Mouse (Mus musculus) heart, postnatal 14 days (tissue): ENCODE measurements around the gene Apol7a. TPM values are rescaled to one million over a fixed set of nuclear protein-coding genes. Genes with fewer than 3 reads are reported as not detected.

ENCODE experiments used
- DNase-seq, 2 experiments: peaks; one replicate each; pipeline ENCODE4 v3.0.0; 2021 to 2022
- intact Hi-C: fragments of 180-260 bp; cut with DNase I; formaldehyde crosslinking; loops from one replicate; pipeline ENCODE4 v1.15.1; 2025
- total RNA-seq, 2 experiments: library from RNA; stranded (reverse); gene quantifications; 2 replicates each; pipeline ENCODE4 v1.2.3; 2021

Gene Apol7a
- total RNA-seq, 2 experiments from 2014 or later = 0.17 TPM; not detected in 1

GRCm38 (mm10) chr15:77354496-77354847 lies 44.4 kb downstream of the Apol7a start:
- intact Hi-C loops = no loop called here
- DNase-seq = no peak

GRCm38 (mm10) chr15:77353764-77354163 lies 45.1 kb downstream of the Apol7a start:
- DNase-seq = no peak
- intact Hi-C loops = no loop called here

GRCm38 (mm10) chr15:77352863-77353262 lies 46.0 kb downstream of the Apol7a start:
- intact Hi-C loops = no loop called here

GRCm38 (mm10) chr15:77350117-77350516 lies 48.8 kb downstream of the Apol7a start:
- intact Hi-C loops = no loop called here
- DNase-seq = no peak

More at GRCm38 (mm10) chr15:77352863-77353262, 46.0 kb downstream of the Apol7a start:
- no peak for DNase-seq

DNA sequence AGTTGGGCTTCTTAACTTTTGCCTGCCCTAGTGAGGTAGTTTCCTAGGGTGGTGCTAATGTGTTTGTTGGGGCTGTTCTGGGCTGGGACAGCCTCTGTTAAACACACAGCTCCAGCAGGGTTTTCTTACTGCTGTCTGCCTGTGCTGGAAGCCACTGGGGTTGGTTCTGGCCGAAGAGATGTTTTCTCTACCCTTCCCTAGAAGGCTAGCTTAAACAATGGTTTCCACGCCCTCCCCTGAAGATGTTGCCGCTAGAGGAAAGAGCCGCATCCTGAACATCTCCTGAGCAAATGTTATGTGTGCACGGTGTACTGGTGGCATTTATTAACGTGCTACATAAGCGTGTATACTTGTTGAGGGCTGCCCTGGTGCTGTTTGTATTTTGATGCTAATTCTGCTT lies 50.8 kb downstream of the Apol7a start:
- intact Hi-C loops = no loop called here
- DNase-seq = no peak

DNA sequence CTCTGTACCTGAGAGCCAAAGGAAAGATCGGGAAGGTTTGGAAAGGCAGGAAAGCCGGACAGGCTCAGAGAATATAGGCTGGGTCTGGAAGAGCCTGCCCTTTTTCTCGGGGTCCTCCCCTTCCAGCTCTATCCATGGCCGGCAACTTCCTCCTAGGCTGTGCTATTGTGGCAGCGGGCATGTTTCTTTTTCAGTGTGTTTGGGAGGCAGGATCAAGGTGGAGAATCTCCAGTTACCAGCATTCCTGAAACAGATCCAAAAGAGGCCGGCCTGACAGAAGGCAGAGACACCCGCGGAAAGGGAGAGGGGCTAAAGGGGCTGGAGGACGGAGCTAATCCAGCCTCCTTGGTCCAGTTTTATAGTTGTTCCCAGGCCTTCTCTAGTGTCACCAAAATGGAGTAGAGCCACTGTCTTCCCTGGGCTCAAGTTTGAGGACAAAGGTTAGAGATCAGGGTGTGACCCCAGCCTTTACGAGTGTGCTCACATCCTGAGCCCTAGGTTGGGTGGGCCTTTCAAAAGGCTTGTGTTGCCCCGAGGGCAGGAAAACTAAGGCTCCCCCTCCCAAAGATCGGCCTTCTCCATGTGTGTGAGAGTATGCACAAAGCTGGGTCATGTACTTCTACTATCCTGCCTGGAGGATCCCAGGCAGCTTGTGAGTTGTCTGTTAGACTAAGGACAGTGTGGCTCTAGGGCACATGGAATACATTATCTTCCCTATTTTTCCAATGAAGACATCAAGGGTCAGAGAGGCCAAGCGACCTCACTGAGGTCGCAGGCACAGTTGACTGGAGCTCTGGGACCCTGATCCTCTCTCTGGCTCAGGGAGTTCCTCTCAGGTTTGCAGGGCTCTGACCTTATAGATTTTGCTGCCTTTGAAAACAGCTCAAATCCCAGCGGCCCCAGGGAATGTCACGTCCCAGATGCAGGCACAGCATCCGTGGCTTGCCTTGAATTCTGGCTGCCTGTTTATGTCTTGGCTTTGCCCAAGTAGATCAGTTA lies 54.5 kb downstream of the Apol7a start:
- DNase-seq = peak in 1 of 2 experiments; percentile 28

DNA sequence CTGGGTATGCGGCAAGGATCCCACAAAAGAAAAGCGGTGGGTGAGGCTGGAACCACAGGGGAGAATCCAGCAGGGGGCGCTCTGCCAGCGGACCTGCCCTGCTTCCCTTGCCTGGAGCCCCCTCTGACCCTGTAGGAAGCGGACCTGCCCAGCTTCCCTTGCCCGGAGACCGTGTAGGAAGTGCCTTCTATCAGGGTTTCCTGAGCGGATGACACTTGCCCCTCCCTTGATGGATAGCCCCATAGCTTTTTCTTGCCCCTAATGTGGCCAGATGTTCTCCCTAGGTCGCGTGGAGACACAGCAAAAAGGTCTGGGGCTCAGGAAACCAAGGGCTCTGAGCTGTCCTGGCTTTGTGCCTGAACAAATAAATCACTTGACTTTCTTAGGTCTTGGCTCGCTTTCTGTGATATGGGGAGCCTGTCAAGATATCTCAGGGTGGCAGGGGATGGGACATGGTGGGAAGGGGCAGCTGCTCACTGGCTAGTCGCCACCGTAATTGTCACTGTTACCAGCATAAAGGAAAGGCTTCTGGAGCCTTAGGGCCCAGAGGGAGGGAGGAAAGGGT lies 55.3 kb downstream of the Apol7a start:
- intact Hi-C loops = loop anchor here (1.0 to 5.0 kb wide), 2 partner anchors 15 to 306 kb away; no protein-coding TSS in a partner anchor

More for the DNA sequence above, 54.5 kb downstream of the Apol7a start:
- intact Hi-C loops = loop anchor here (5.0 kb wide), 1 partner anchor 307 kb away; no protein-coding TSS in a partner anchor

DNA sequence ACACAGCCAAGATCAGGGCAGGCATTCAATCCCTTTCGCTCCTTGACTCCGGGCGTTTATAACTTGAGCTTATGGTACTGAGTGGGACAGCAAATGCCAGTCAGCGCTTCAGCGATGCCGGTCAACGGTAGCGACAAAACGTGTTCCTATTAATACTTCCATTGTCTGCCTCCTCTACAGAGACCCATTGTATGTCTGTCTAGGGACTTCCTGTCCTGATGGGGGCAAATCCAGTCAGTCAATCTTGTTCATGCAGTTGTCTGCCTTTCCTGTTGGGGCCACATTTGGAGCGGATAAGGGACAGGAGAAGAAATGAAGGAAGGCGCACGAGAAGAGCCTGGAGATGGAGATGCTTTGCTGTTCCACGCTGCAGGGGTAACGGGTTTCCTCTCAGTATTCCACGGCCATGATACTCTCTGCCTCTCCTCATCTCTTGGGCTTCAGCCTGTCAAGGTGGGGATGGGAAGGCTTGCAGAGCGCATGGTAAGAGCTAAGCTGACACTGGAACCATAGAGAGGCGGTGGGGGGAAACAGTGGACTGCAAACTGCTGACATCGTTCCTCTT lies 55.9 kb downstream of the Apol7a start:
- intact Hi-C loops = loop anchor here (1.0 to 5.0 kb wide), 2 partner anchors 15 to 306 kb away; no protein-coding TSS in a partner anchor
- DNase-seq = no peak

More for the DNA sequence above, 55.3 kb downstream of the Apol7a start:
- peak; percentile 87 to 90 for DNase-seq

- intact Hi-C loops = loop anchor here (5.0 kb wide), 1 partner anchor 305 kb away; no protein-coding TSS in a partner anchor
- DNase-seq = no peak
Measured at GRCm38 (mm10) chr15:77342005-77342404, 56.9 kb downstream of the Apol7a start.

- intact Hi-C loops = loop anchor here (5.0 kb wide), 1 partner anchor 303 kb away; no protein-coding TSS in a partner anchor
- DNase-seq = no peak
Measured at GRCm38 (mm10) chr15:77340581-77340980, 58.3 kb downstream of the Apol7a start.

- intact Hi-C loops = no loop called here
- no peak for DNase-seq
Measured at GRCm38 (mm10) chr15:77338924-77339429, 59.9 kb downstream of the Apol7a start.

GRCm38 (mm10) chr15:77338451-77338850 lies 60.5 kb downstream of the Apol7a start:
- DNase-seq = no peak
- intact Hi-C loops = no loop called here

Other genes with a start within 250 kb of the Apol7a start
- gene Rbfox2, start 92.1 kb downstream of the Apol7a start, total RNA-seq = 100 to 1,000 TPM; 112 to 118 TPM
- gene Apol9a, start 12.0 kb upstream of the Apol7a start, total RNA-seq = under 1 TPM in 1 of 2 experiments, not detected in 1; 0.29 TPM
- gene Apol7b, start 48.4 kb upstream of the Apol7a start, total RNA-seq = under 1 TPM; 0.33 to 0.71 TPM
- not detected for gene Apol10a, start 77.9 kb upstream of the Apol7a start, total RNA-seq
- gene Apol11a, start 109.2 kb upstream of the Apol7a start, total RNA-seq = not detected
- under 1 TPM in 1 of 2 experiments, not detected in 1; 0.17 TPM for gene Apol7c, start 134.2 kb upstream of the Apol7a start, total RNA-seq
- gene 1700025B11Rik, start 162.8 kb upstream of the Apol7a start, total RNA-seq = not detected
- gene Apol10b, start 197.0 kb upstream of the Apol7a start, total RNA-seq = under 1 TPM; 0.32 to 0.33 TPM
- not detected for gene Gm36245, start 200.1 kb upstream of the Apol7a start, total RNA-seq
- 1 to 10 TPM; 1.4 to 1.8 TPM for gene Apol11b, start 244.2 kb upstream of the Apol7a start, total RNA-seq